Mouse (Mus musculus) left cerebral cortex, postnatal 14 days (tissue): Measurements from ENCODE around the gene Efcab8. TPM values are rescaled to one million over a fixed set of nuclear protein-coding genes. Genes with fewer than 3 reads are reported as not detected.
"Not testable (repeated sequence)": the region's sequence is repeated elsewhere in the genome, so short reads cannot be mapped to it uniquely, and the experiment has no call there.

Experiments used
- DNase-seq, 2 experiments: peaks; one replicate each; pipeline ENCODE4 v3.0.0; 2021 to 2022; ENCODE audit warnings: low spot score in 2 of 2, mixed read lengths in 1 of 2
- intact Hi-C: fragments of 180-260 bp; cut with DNase I; formaldehyde crosslinking; loops from one replicate; pipeline ENCODE4 v1.15.1; 2025
- total RNA-seq, 2 experiments: library from RNA; stranded (reverse); gene quantifications; 2 replicates each; pipeline ENCODE4 v1.2.3; 2021

Gene Efcab8
- total RNA-seq, 2 experiments from 2014 or later = 0.23 to 0.66 TPM

GRCm38 (mm10) chr2:153809921-153810320 is 30.2 kb downstream of the Efcab8 start:
- intact Hi-C loops = loop anchor here (5.0 kb wide), 1 partner anchor 122 kb away; no protein-coding TSS in a partner anchor
- DNase-seq = no peak

- no peak for DNase-seq
- intact Hi-C loops = no loop called here
Observed at GRCm38 (mm10) chr2:153822005-153822543, 42.3 kb downstream of the Efcab8 start.

GRCm38 (mm10) chr2:153824593-153824992 is 44.9 kb downstream of the Efcab8 start:
- peak; percentile 9 to 11 for DNase-seq
- intact Hi-C loops = no loop called here

- DNase-seq, intact Hi-C loops: not testable (repeated sequence)
Observed at GRCm38 (mm10) chr2:153825900-153826299, 46.2 kb downstream of the Efcab8 start.

- intact Hi-C loops = no loop called here
- no peak for DNase-seq
Observed at GRCm38 (mm10) chr2:153827171-153827830, 47.6 kb downstream of the Efcab8 start.

- intact Hi-C loops = no loop called here
- DNase-seq = no peak
Observed at GRCm38 (mm10) chr2:153828704-153829103, 49.0 kb downstream of the Efcab8 start.

GRCm38 (mm10) chr2:153833291-153833690 is 53.6 kb downstream of the Efcab8 start:
- no peak for DNase-seq
- intact Hi-C loops = no loop called here

GRCm38 (mm10) chr2:153842854-153843253 is 63.1 kb downstream of the Efcab8 start:
- intact Hi-C loops = no loop called here
- DNase-seq = no peak

- DNase-seq = no peak
- intact Hi-C loops = no loop called here
Observed at GRCm38 (mm10) chr2:153848389-153848788, 68.7 kb downstream of the Efcab8 start.

GRCm38 (mm10) chr2:153850351-153851029 is 70.8 kb downstream of the Efcab8 start:
- DNase-seq = peak in 1 of 2 experiments; percentile 7
- intact Hi-C loops = loop anchor here (1.0 kb wide), 1 partner anchor 182 kb away; no protein-coding TSS in a partner anchor

GRCm38 (mm10) chr2:153851030-153851360 is 71.3 kb downstream of the Efcab8 start:
- peak; percentile 54 to 67 for DNase-seq
- intact Hi-C loops = loop anchor here (1.0 kb wide), 1 partner anchor 183 kb away; no protein-coding TSS in a partner anchor

- intact Hi-C loops = no loop called here
- no peak for DNase-seq
Observed at GRCm38 (mm10) chr2:153853544-153853943, 73.8 kb downstream of the Efcab8 start.

- intact Hi-C loops = no loop called here
Observed at GRCm38 (mm10) chr2:153859581-153859980, 79.8 kb downstream of the Efcab8 start.

GRCm38 (mm10) chr2:153860315-153860714 is 80.6 kb downstream of the Efcab8 start:
- intact Hi-C loops = no loop called here
- no peak for DNase-seq

More at GRCm38 (mm10) chr2:153859581-153859980, 79.8 kb downstream of the Efcab8 start:
- no peak for DNase-seq

GRCm38 (mm10) chr2:153860715-153861114 is 81.0 kb downstream of the Efcab8 start:
- no peak for DNase-seq
- intact Hi-C loops = no loop called here

- DNase-seq = no peak
- intact Hi-C loops = no loop called here
Observed at GRCm38 (mm10) chr2:153861960-153862359, 82.2 kb downstream of the Efcab8 start.

- intact Hi-C loops = no loop called here
- no peak for DNase-seq
Observed at GRCm38 (mm10) chr2:153870984-153871383, 91.3 kb downstream of the Efcab8 start, which contains the start of gene Sun5. Gene Sun5, minus strand, starts transcription at chr2:153871084.

- intact Hi-C loops = no loop called here
- DNase-seq = no peak
Observed at GRCm38 (mm10) chr2:153874745-153875144, 95.0 kb downstream of the Efcab8 start, which contains the start of gene Bpifb2. Gene Bpifb2, plus strand, starts transcription at chr2:153875045.
